Mouse (Mus musculus) kidney, embryonic 14.5 days (tissue): ENCODE measurements at regions not wholly inside any gene's neighbourhood (a gene's known extent, or its start where the extent isn't known, plus 50 kb on each side); places are given as distances from the start of the nearest gene placed in this dataset.

Experiments
- ATAC-seq: fragments of 200-750 bp; cut with Nextera tagmentation; 2 replicates; pipeline ENCODE4 v1.8.0; 2017; ENCODE audit warnings: moderate number of reproducible peaks, mild to moderate bottlenecking, moderate TSS enrichment, moderate library complexity; ENCODE audit not compliant: low FRiP score, low TSS enrichment
- H3K27ac ChIP-seq: fragments of 300-500 bp; sonication (generic); 2 replicates; pipeline ENCODE4 v1.5.1; 2014; ENCODE audit warnings: low read depth, mild to moderate bottlenecking, low read length, moderate library complexity, mixed read lengths
- H3K27me3 ChIP-seq: fragments of 300-500 bp; sonication (generic); 2 replicates; pipeline ENCODE4 v1.6.1; 2014; ENCODE audit warnings: mild to moderate bottlenecking, low read length; ENCODE audit not compliant: control insufficient read depth, insufficient read depth
- H3K36me3 ChIP-seq: fragments of 300-500 bp; sonication (generic); 2 replicates; pipeline ENCODE4 v1.6.1; 2014; ENCODE audit warnings: low read length, mixed read lengths; ENCODE audit not compliant: control insufficient read depth, insufficient read depth
- H3K4me1 ChIP-seq: fragments of 300-500 bp; sonication (generic); 2 replicates; pipeline ENCODE4 v1.6.1; 2014; ENCODE audit warnings: low read length, mixed read lengths; ENCODE audit not compliant: control insufficient read depth, insufficient read depth
- H3K4me2 ChIP-seq: fragments of 300-500 bp; sonication (generic); replicated peaks from 2 replicates; pipeline ENCODE4 v1.6.1; 2014; ENCODE audit warnings: low read depth, mild to moderate bottlenecking, low read length
- H3K4me3 ChIP-seq: fragments of 300-500 bp; sonication (generic); 2 replicates; pipeline ENCODE4 v1.5.1; 2014; ENCODE audit warnings: mild to moderate bottlenecking, low read length
- H3K9ac ChIP-seq: fragments of 300-500 bp; sonication (generic); 2 replicates; pipeline ENCODE4 v1.6.1; 2014; ENCODE audit warnings: low read depth, mild to moderate bottlenecking, low read length, moderate library complexity
- H3K9me3 ChIP-seq: fragments of 300-500 bp; sonication (generic); 2 replicates; pipeline ENCODE4 v1.6.1; 2016; ENCODE audit warnings: low read length; ENCODE audit not compliant: control insufficient read depth
- WGBS: fragments of 180-500 bp; shearing (Covaris S2); extraction: QIAGEN DNeasy Blood & Tissue Kit; methylation state at CpG from one replicate; pipeline ENCODE4 v1.1.7; 2014; 5-methylcytosine and 5-hydroxymethylcytosine counted together

DNA sequence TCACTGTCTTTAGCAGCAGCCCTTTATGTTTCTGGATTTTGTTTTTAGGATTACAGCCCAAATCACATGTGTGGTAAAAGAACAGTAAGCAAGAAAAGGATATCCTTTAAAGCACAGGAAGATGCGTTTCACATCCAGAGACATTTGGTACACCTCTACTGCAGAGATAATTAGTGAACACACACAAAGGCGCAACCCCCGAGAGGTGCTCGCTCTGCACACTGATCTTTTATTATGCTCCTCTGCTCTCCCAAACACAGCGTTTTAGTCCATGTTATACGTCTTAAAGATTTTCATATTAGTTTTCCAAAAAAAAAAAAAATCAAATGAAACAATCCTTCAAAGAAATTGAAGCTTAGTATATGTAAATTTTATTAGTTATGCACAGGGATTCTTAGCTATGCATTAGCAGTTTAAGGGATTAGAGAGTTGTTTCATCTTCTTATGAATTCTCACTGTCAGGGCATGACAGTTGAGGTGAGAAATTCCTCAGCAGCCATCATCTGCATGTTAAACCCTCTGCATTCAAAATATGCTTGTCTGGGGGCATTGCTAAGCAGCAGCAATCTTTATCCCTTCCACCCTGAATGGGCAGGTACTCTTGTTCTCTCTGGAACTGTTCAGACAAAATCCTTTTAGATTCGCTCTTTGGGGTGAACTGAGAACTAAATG, 397.7 kb upstream of the Robo2 start:
- H3K27ac ChIP-seq = no peak overlapping the region
- no peak overlapping the region for H3K4me2 ChIP-seq
- no peaks in the 10 kb centered on the region for H3K9me3 ChIP-seq
- H3K4me1 ChIP-seq = no peaks in the 10 kb centered on the region
- 72% methylated on average over 7 of the region's 7 CpGs for WGBS
- no peaks in the 10 kb centered on the region for H3K36me3 ChIP-seq
- H3K4me3 ChIP-seq = no peak overlapping the region
- no peak overlapping the region for H3K9ac ChIP-seq
- no peak for ATAC-seq
- no peaks in the 10 kb centered on the region for H3K27me3 ChIP-seq

DNA sequence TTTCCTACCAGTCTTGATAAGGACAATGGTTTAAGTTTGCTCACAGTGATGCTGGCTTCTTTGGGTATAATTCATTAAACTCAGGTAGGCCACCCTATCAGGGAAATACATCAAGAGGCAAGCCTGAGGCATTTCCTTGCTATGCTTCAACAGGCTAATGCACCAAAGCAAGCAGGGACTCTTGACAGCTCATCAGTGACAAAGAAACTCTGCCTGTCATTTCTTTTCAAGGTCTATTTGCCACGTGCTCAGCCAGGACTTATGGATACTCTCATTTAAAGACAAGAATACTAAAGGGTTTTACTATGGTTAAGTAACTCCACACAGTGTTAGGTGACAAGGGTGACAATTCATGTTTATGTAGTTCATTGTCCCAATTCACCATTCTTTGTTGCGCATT, 395.1 kb upstream of the Robo2 start:
- no peak overlapping the region for H3K4me2 ChIP-seq
- WGBS = 60% methylated on average over 2 of the region's 2 CpGs
- no peaks in the 10 kb centered on the region for H3K27me3 ChIP-seq
- no peak; the same call in 1 of the 2 replicates for ATAC-seq
- no peak overlapping the region for H3K9ac ChIP-seq
- no peaks in the 10 kb centered on the region for H3K4me1 ChIP-seq
- no peaks in the 10 kb centered on the region for H3K36me3 ChIP-seq
- no peak overlapping the region for H3K27ac ChIP-seq
- no peak overlapping the region for H3K4me3 ChIP-seq
- no peaks in the 10 kb centered on the region for H3K9me3 ChIP-seq

DNA sequence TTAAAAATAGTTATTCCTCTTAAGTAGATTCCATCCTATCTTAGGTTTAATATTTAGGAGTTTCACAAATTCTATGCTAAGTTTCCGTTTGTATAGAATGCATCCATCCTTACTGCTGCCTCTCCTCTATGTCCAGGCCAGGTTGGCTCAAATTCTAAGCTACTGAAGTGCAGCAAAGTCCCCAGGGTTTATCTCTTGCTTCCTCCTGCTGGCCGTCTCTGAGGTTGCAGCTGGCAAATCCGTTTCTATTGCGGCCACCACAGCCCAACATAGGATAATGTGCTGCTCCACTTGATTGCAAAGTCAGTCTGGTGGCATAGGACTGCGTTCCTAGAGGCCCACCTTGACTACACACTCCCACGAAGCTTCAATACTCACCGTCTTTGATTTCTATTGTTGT, 389.7 kb upstream of the Robo2 start:
- ATAC-seq = peak; percentile 85; the same call in 1 of the 2 replicates
- no peak overlapping the region for H3K27ac ChIP-seq
- no peaks in the 10 kb centered on the region for H3K36me3 ChIP-seq
- WGBS = 11% methylated on average over 7 of the region's 7 CpGs
- no peaks in the 10 kb centered on the region for H3K9me3 ChIP-seq
- H3K4me1 ChIP-seq = no peaks in the 10 kb centered on the region
- no peak overlapping the region for H3K4me3 ChIP-seq
- H3K9ac ChIP-seq = no peak overlapping the region
- H3K4me2 ChIP-seq = no peak overlapping the region
- H3K27me3 ChIP-seq = no peaks in the 10 kb centered on the region

DNA sequence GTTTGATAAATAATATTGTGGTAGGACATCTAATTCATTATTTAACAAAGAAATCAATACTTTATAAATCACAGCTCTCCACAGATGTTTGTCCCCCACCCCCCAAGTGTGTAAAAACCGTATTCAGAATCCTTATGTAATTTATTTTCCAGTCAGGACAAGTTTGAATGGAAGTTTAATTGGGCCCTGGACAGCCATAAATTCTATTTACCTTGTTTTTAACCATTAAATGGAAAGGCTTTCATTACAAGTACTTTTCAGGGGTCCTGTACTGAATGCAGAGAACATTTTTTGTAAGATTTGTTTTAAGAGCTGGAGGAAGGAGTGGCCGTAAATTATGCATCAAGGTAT, 384.7 kb upstream of the Robo2 start:
- H3K27ac ChIP-seq = no peak overlapping the region
- no peak overlapping the region for H3K4me3 ChIP-seq
- H3K27me3 ChIP-seq = no peaks in the 10 kb centered on the region
- WGBS = 41% methylated on average over 2 of the region's 2 CpGs
- no peak overlapping the region for H3K4me2 ChIP-seq
- H3K9ac ChIP-seq = no peak overlapping the region
- H3K4me1 ChIP-seq = no peaks in the 10 kb centered on the region
- ATAC-seq = no peak
- H3K36me3 ChIP-seq = no peaks in the 10 kb centered on the region
- H3K9me3 ChIP-seq = no peaks in the 10 kb centered on the region

GRCm38 (mm10) chr16:74795360-74796302, 384.0 kb upstream of the Robo2 start:
- Histone ChIP-seq H3K27me3 (no peaks in the 10 kb centered on the region), H3K9ac (no peak overlapping the region), H3K4me3 (no peak overlapping the region), H3K27ac (no peak overlapping the region), H3K4me1 (no peaks in the 10 kb centered on the region), H3K36me3 (no peaks in the 10 kb centered on the region), H3K9me3 (no peaks in the 10 kb centered on the region), H3K4me2 (no peak overlapping the region)
- ATAC-seq = peak; percentile 88
- WGBS = 27% methylated on average over 5 of the region's 5 CpGs

DNA sequence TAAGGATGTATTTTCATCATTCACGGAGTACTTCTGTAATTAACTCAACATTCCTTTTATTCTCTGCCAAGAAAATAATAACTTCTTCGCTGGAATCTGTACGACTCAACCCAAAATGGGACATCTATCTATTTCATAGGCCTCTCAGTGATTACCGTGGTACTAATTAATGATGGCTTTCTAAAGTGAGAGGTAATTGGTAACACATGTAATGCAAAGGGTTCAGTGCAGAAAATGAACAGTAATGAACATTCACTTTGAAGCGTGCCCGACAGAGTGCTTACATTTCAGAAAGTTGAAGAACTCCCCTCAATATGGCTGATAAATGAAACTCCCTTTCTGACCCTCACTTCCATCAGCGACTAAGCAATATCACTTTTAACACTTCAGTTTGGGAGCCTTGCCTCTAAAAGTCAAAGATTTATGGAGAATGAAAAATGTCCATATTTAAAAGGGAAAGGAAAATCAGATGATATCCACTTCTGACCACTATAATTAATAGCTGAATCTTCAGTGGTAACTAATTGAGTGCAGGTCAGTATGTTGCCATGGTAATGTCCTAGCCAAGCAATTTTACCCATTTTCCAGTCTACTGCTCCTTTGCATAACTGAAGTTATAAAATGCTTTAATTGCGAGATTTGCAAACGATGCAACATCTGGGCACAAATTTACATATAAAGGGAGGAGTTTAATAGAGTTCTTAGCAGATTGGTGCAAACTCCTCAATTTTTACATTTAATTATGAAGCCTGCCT, 373.9 kb upstream of the Robo2 start:
- Histone ChIP-seq H3K27me3 (no peaks in the 10 kb centered on the region), H3K27ac (no peak overlapping the region), H3K4me2 (no peak overlapping the region), H3K9me3 (no peaks in the 10 kb centered on the region), H3K4me3 (no peak overlapping the region), H3K9ac (no peak overlapping the region), H3K4me1 (no peaks in the 10 kb centered on the region), H3K36me3 (no peaks in the 10 kb centered on the region)
- no peak for ATAC-seq
- 79% methylated on average over 9 of the region's 9 CpGs for WGBS

DNA sequence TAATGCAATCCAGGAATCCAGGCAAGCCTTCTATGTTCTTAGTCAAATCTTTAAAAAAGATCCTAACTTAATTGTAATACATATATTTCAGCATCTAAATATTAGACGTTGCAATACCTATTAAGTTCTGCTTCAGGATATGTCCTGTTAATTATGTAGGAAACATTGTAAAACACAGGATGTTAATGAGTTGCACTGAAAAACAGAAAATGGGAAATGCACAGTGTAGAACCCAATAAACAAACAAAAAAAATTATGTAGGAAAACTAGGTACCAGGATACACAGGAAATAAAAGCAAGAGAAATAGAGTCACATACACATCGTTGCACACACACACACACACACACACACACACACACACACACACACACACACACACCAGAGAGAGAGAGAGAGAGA, 368.8 kb upstream of the Robo2 start:
- H3K4me3 ChIP-seq = no peak overlapping the region
- no peak overlapping the region for H3K9ac ChIP-seq
- no peaks in the 10 kb centered on the region for H3K4me1 ChIP-seq
- H3K4me2 ChIP-seq = no peak overlapping the region
- H3K27ac ChIP-seq = no peak overlapping the region
- ATAC-seq = no peak
- 90% methylated on average over 2 of the region's 2 CpGs for WGBS
- H3K9me3 ChIP-seq = no peaks in the 10 kb centered on the region
- no peaks in the 10 kb centered on the region for H3K36me3 ChIP-seq
- no peaks in the 10 kb centered on the region for H3K27me3 ChIP-seq

DNA sequence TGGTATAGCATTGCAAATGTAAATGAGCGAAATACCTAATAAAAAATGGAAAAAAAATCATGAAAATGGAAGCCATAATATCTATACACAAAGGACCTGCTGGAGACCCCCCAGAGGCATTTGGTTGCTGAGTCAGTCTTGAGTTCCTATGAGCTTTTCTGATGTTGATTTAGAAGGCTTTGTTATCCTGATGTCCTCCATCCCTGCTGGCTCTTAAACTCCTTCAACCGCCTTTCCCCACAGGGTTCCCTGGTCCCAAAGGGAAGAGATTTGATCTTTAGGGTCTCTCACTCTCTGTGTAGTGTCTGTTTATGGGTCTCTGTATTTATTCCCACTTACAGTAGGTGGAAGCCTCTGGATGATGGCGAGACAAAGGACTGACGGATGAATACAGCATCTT, 356.6 kb upstream of the Robo2 start:
- no peaks in the 10 kb centered on the region for H3K4me1 ChIP-seq
- no peaks in the 10 kb centered on the region for H3K27me3 ChIP-seq
- no peak overlapping the region for H3K27ac ChIP-seq
- WGBS = 92% methylated on average over 4 of the region's 4 CpGs
- H3K9me3 ChIP-seq = no peaks in the 10 kb centered on the region
- no peak overlapping the region for H3K4me2 ChIP-seq
- no peaks in the 10 kb centered on the region for H3K36me3 ChIP-seq
- ATAC-seq = no peak
- H3K4me3 ChIP-seq = no peak overlapping the region
- H3K9ac ChIP-seq = no peak overlapping the region
